Mouse (Mus musculus): Measurements from ENCODE around the gene Cops3.

Gene Cops3

DNA sequence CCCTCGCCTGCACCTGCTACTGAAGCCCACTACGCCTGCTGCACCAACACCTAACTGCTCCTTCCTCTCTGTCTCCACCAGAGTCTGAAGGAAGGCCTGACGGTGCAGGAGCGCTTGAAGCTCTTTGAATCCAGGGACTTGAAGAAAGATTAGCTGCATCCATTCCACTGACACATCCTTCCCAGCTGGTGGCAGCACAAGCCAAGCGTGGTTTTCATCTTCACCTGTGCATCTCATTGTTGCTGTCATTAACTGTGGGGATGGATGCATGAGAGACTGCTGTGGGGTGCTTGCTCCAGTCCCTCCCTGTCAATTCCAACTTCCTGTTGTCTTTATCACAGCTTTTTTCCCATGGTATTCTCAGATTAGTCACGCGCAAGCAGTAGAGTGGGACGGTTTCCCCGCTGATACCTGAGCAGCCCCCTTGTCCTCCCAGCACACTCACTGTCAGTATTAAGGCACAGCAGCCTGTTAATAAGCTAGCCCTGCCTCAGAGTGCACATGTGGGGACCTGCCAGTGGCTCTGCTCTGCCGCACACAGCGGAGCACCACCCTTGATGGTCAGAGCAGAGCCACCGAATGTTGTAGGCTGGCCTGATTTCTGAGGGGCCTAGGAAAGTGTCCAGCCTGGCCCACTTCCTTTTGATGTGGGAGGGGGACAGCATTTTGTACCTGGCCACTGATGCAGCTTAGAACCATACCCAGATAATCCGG is 64.0 kb downstream of the Cops3 start:
- DNase-seq: no peak

DNA sequence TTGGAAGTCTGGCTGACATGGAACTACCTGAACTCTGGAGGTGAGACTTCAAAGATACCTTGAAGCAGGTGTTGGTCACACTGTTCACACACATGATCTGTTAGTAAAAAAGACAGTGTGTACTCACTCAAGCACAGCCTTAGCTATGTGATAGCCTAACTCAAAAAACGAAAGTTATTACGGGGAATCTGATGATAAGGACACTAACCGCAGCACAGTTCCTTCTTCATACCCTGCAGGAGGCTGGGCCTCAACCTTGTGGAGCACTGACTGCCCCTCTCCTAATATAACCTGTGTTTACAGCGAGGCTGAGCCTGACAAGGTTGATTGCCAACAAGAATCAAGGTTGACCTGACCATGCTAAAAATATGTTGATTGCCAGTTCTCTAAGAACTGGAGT is 65.1 kb downstream of the Cops3 start:
- no peak for DNase-seq

DNA sequence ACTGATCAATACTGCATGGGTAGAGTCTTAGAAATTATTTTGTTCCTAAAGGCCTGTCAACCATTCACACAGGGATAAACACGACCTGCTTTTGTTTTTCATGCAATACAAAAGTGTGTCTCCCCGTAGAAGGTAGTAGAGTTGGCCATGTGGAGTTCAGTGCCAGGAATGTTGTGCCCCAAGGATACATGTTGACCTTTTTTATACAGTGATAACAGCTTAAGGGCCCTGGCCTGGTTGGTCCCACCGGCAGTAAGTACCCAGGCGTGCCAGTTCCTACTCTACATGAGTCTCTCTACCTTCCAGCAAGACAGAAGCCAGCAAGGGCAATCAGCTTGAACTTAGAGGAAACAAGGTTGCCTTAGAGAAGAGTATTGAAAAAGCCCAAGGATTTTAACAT is 66.7 kb downstream of the Cops3 start:
- no peak for DNase-seq

DNA sequence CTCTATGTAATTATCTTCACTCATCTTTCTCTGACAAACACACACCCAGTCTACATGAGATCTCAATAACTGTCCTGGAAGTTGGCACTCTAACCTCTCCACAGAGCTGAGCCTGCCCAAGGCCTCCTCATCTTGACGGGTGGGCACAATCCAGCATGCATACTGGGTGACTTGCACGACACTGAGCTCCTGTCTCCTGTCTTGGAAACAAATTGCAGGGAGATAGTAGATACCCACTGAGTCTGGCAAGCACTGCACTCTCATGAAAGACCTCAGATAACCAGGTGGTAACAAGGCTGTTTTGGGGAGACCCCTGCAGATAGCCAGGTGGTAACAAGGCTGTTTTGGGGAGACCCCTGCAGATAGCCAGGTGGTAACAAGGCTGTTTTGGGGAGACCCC is 67.3 kb downstream of the Cops3 start:
- DNase-seq: no peak

DNA sequence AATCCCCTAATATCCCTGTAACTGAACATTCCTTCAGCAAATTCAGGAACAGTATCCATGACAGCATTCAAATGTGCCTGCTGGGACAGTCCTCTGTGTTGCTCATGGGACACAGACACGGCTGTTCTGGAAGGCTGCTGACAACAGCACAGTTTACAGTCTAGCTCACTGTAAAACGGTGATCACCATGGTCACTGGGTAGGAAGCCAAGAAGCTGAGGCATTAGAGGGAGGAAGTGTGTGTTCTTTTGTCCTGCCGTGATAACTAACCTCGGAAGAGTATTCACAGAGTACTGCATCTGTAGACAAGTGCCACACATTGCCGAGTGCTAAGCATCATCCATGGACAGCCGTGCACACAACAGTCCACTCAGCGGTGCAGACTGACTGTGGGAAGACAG is 68.9 kb downstream of the Cops3 start:
- DNase-seq: no peak

DNA sequence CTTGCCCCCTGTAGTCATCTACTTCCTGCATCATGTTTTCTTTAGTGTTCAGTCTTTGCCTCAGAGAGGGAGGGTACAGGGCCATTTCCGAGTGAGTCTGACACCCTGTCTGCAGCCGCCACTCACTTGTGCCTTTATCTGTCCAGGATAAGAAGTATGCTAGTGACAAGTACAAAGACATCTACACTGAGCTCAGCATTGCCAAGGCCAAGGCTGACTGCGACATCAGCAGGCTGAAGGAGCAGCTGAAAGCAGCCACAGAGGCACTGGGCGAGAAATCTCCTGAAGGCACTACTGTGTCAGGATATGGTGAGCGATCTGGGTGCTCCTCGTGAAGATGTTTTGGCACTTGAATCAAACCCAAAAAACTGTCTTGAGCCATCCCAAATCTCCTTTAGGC is 69.9 kb downstream of the Cops3 start:
- no peak for DNase-seq

DNA sequence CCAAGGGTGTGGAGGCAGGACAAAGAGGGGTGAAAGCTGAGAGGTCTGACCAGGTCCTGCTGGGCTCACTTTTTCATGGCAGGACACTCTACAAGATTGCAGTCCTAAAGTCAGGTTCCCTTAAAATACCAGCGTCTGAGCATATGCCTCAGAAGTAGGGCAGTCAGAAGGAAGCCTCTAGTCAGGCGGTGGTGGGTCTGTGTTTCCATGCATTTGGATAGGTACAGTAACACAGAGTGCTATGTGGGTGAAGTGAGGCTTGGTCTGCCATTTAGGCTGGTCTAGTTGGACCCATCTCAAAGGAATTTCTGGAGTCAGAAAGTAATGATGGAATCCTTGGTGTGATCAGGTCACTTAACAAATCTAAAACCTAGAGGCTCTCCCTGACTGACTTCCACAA is 70.3 kb downstream of the Cops3 start:
- no peak for DNase-seq
